Mouse (Mus musculus) left cerebral cortex, postnatal 14 days (tissue): ENCODE results near the gene Lrrc23. TPM values are rescaled to one million over a fixed set of nuclear protein-coding genes. Genes with fewer than 3 reads are reported as not detected.
A peak's percentile ranks its signal among the peaks of the same experiment; 100 is the strongest.

Experiments used
- DNase-seq, 2 experiments: peaks; one replicate each; pipeline ENCODE4 v3.0.0; 2021 to 2022; ENCODE audit warnings: low spot score in 2 of 2, mixed read lengths in 1 of 2
- intact Hi-C: fragments of 180-260 bp; cut with DNase I; formaldehyde crosslinking; loops from one replicate; pipeline ENCODE4 v1.15.1; 2025
- total RNA-seq, 2 experiments: library from RNA; stranded (reverse); gene quantifications; 2 replicates each; pipeline ENCODE4 v1.2.3; 2021

Gene Lrrc23
- total RNA-seq, 2 experiments from 2014 or later: 0.47 to 0.81 TPM

DNA sequence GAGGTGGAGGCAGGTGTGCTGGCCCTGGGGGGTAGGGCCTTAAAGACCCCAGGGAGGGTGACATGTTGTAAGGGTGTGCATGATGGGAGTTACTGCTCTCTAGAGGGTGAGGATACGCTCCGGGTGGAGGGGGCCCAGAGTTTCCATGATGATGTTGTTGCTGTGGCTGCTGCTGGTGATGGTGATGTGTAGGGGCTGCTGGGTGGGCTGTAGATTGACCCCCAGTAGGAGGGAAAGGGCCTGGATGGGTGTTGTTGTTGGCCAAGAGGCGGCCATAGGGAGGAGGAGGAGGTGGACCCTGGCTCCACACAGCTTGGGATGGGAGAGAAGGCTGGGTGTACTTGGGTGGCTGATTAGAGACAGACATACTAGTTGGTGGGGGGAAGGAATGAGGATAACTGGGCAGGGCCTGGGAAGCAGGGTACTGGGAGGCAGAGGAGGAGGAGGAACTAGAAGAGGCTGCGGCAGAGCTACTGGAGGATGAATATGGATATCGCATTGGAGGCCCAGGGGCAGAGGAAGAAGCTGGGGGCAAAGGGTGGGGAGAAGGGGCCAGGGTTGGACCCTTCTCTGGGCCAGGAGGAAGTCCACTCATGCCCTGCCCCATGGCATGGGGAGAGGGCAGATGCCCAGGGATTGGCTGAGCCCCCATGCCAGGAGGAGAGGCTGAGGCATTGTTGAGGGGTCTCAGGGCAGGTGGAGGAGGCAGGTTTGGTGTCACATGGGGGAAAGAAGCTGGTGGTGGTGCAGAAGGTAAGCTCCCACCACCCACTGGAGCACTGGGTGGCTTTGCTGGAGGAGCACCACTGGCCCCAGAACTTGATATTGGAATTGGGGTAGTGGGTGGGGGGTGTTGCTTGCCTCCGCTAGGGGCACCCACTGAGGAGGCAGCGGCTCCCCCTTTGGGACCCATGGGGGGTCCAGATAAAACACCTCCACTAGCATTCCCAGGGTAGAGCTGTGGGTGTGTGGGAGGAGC, 32.6 kb downstream of the Lrrc23 start:
- intact Hi-C loops: no loop called here
- DNase-seq: no peak

DNA sequence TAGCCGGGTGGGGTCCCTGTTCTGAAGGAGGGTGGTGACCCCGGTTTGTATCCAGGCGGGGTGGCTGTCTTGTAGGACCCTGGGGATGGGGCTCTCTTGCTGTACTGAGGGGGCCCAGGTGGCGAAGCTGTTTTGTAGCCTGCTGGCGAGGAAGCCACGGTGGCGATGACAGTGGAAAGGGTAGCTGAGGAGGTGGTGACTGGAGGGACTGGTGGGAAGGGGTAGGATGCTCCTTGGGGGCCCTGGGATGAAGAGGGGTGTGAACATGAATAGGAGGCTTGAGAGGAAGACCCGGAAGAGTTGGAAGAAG, 33.3 kb downstream of the Lrrc23 start:
- DNase-seq: no peak
- intact Hi-C loops: no loop called here

DNA sequence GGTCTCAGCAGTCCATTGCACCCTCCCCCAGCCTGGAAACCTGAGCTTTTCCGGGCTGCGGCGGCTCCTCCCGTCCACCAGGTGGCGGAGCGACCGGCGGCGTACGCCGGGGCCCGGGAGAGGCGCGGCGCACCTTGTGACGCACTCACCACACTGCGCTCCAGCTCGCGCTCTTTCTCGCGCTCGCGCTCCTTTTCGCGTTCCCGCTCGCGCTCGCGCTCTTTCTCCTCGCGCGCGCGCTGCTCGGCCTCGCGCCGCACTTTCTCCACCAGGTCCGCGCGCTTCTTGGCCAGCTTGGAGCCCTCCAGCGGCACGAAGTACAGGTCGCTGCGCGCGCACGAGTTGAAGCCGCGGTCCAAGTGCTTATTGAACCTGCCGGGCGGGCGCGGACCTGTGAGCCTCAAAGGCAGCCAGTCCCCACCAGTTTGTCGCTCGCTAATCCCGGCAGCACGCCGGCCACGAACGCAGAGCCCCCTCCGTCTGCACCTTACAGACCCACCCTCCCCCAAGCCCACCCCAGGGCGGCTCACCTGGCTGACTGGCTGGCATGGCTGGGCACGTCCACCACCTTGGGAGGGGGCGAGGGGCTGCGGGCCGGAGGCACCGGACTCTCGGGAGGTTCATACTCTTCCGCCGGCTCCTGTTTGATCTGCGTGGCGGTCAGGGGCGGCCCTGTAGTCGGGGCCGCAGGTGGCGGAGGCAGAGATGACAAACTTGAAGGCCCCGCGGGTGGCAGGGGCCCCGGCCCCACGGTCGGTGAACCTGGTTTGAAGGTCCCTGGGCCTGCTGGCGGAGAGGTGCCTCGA, 33.8 kb downstream of the Lrrc23 start:
- intact Hi-C loops: no loop called here
- peak; percentile 96 to 97 for DNase-seq

DNA sequence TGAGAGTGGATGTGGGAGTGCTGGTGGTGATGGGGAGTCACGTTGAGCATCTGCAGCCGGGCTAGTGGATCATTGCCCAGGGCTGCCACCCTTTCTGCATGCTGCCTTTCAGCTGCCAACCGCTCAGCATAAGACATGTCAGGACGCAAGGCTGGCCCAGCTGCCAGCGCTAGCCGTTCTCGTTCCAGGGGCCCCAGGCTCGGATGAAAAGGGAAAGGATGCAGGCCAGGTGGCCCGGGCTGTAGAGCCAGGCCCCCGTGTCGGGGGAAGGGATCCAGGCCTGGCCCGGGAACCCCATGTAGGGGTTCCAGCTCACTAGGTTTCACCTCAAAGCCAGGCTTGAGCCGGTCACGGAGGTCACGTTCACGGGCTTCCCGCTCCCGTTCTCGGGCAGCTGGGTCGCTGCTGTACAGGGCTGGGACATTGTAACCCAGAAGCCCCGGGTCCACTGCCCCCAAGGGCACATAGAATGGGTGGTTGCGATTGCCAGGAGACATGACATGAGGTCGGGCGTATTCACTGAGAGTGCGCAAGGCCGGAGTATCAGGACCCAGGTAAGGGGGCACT, 34.7 kb downstream of the Lrrc23 start:
- intact Hi-C loops: loop anchor here (5.0 kb wide), 1 partner anchor 43 kb away; no protein-coding TSS in a partner anchor
- DNase-seq: peak in 1 of 2 experiments; percentile 22

DNA sequence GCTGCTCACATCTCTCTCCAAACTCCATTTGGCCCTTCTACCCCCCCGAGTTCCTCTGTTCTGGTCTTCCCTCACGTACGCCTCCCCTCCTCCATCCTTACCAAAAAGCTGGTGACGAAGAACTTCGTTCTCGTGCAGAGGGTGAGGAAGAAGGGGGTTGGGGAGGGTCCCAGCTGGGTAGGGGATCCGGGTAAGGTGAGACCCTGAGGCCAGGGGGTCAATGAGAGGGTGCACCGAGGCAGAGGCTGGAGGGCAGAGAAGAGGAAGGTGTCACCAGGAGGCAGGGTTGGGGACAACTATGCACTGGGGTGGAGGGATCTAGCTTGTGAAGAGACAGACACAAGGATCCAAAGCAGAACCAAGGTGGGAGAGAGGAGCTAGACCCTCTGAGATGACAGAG, 35.9 kb downstream of the Lrrc23 start:
- intact Hi-C loops: loop anchor here (5.0 kb wide), 1 partner anchor 41 kb away; no protein-coding TSS in a partner anchor

DNA sequence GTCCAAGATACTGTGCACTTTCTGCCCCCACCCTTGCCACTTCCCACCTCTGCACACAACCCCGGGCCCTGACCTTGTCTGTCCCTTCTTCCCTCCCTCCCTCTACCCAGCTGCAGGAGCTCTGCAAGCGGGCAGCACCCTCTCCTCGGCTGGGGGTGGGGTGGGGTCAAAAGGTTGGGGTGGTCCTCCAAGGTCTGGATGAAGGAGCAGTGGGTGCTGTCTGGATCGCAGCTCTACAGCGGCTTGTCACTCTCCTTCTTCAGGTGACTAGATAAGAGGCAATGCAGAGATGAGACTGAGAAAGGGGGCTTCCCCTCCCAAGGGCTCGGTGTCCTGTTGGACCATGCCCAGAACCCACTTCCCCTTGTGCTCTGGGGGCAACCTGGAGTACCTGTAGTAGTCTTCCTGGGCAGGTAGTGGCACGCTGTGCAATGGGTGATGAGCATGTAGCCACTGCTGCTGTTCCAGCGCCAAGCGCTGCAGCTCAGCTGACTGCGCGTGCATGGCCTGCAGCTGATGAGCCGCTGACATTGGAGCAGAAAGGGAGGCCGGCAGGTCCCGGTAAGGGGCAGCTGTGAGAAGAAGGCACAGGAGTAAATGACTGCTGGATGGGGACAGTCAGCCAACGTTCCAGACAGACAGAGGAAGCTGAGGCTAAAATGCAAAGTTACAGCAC, 36.5 kb downstream of the Lrrc23 start:
- no peak for DNase-seq
- intact Hi-C loops: loop anchor here (5.0 kb wide), 1 partner anchor 41 kb away; no protein-coding TSS in a partner anchor

More for the DNA sequence above, 35.9 kb downstream of the Lrrc23 start:
- no peak for DNase-seq

DNA sequence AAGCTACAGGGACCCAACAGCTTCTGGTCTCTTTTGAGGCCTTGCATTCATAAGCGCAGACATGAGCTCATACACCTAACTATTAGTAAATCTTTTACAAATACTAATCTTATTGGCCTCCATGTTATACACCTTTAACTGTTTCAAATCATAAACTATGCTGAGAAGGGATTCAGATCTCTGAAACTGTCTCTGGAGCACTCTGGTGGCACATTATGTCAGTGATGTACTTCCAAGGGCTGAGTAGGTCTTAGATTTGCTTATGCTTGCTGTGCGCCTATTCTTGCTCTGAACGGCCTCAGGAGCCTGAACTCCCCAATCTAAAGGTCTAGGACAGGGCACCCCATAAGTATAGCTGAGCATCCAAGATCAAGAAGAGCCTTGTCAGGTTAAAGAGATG, 37.7 kb downstream of the Lrrc23 start:
- no peak for DNase-seq
- intact Hi-C loops: loop anchor here (2.0 to 5.0 kb wide), 2 partner anchors 29 to 40 kb away; partner anchors contain the start of genes Emg1 and Phb2

DNA sequence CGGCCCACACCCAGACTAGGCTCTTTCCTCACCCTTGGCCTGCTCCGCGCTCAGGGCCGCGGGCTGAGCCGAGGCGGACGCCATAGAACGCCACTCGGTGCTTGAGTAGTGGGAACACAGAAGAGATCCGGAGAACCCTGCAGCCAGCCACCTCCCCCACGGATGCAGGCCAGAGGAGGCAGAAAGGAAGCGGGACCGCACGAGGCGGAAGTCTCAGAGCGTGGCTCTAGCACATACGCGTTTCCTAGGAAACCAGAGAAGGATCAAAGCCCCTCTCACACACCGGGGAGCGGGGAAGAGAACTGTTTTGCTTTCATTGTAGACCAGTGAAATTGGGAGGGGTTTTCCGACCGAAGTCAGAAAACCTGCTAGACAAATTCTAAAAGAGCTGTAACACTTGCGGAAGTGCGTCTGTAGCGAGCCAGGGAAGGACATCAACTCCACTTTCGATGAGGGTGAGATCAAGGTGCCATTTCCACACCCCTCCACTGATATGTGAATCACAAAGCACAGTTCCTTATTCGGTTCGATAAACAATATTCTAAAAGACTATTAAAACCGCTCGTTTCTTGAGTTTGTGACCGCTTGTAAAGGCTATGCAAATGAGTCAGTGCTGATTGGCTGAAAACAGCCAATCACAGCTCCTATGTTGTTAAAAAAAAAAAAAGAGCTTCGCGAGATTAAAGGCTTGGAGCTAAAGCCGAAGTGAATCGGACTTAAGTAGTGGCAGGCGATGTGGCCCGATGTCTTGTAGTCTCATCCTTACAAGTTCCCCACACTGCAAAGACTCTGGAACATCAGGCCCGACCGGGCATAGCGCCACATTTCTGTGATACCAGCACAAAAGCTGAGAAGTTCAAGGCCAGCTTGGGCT, 38.4 kb downstream of the Lrrc23 start, which contains the start of gene Grcc10:
TSS of gene Grcc10 (minus strand) at position 487 of the 874 bp plus-strand sequence.
- intact Hi-C loops: loop anchor here (2.0 to 5.0 kb wide), 2 partner anchors 28 to 39 kb away; partner anchors contain the start of genes Emg1 and Phb2
- peak; percentile 88 to 95 for DNase-seq

DNA sequence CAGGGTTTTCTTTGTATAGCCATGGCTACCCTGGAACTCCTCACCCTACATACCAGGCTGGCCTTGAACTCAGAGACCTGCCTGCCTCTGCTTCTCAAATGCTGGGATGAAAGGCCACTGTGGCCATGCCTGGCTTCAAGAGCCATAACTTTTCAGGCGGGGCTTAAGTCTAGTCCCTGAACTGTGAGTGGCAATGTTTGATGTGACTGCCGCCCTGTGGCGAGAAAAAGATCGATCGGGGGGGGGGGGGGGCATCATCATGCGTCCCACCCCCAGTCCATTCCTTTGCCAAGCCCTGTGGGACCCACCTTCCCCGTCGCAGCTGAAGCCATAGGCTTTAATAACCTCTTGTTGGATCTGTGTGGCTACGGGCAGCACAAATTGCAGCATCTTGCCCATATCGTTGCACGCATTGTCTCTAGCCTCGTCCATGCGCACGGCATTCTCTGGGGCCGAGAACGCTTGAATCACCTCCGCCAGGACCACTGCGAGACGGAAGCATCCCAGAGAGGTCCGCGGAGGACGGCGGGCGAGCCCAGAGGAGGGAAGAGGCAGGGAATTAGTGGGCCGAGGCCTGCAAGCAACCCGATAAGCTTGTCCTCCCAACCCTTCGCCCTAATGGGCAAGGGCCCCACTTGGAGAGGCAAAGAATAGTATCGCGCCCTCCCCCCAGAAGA, 39.2 kb downstream of the Lrrc23 start:
- DNase-seq: peak in 1 of 2 experiments; percentile 58
- intact Hi-C loops: loop anchor here (2.0 to 5.0 kb wide), 2 partner anchors 28 to 38 kb away; partner anchors contain the start of genes Emg1 and Phb2

DNA sequence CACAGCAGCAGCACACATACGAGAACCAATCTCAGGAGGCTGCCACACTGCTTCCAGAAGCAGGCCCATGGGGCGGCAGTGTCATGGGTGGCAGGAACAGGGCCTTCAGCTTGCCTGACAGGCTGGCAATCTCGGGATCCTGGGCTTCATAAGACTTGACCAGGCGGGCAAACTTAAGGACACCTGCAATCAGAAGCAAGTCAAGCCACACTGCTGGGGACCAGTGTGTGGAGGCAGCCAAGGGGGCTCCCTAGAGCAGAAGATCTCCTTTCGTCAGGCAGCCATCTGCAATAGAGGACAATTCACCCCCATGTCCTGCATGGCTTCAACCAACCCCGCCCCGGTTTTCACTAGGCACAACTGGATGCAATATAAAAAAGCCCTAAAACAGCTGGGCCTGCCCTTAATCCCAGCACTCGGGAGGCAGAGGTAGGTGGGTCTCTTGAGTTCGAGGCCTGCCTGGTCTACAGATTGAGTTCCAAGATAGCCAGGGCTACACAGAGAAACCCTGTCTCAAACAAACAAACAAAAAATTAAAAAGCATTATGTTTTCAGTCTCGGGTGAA, 40.2 kb downstream of the Lrrc23 start:
- intact Hi-C loops: no loop called here
- no peak for DNase-seq

DNA sequence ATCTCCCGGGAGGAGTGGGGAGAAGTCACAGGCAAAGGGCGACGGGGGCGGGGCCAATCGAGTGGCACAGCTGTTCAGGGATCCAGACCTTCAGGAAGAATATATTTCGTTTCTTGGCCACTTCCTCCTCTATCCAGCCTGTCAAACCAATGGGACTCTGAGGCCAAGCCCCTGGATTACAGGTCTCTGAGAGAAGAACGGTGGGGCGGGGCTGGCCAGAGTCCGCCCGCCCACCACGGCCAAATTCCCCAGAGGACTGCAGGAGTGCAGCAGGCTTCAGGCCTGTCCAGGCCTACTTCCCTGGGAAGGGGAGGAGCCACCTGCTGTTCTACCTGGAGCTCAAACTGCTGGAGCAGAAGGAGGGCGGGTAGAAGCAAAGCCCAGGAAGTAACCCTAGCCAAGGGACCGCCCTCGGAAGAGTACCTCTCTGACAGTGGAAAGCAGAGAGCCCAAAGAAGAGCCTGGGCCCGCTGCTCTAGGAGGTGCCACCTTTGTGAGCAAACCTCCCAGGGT, 41.0 kb downstream of the Lrrc23 start, which contains the start of gene Ptpn6:
TSS of gene Ptpn6 (minus strand) at position 204 of the 513 bp plus-strand sequence.
- intact Hi-C loops: no loop called here
- DNase-seq: no peak

DNA sequence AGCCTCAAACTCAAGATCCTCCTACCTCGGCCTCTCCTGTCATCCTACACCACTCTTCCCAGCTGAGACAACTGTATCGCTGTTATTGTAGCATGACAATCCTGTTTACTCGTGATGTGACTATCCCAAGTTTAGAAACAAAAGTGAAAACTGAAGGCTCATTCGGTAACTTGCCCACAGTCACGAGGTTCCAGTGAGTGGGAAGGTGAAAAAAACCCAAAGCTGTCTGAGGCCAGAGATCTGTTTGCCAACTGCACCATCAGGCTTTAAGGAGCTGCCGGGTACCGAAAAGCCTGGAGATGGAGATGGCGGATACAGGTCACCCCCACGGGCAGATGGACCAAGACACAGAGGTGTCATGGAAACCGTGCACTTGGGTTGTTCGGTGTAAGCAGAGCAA, 42.5 kb downstream of the Lrrc23 start:
- intact Hi-C loops: no loop called here
- DNase-seq: no peak

DNA sequence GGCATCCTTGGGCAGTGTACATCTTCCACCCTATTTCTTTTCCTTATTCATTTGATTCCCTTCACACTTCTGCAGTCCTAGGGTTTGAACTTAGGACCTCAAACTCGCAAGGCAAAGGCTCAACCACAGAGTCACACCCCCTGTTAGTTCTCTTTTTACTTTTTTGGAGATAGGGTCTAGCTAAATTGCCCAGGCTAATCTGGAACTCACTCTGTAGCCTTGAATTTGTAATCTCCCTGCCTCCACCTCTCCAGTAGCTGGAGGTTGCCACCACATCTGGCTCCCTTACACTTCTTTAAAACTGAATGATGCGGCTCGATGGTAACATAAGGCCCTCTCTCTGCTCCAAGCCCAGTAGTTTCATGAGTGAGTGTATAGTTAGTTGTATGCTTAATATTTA, 45.1 kb downstream of the Lrrc23 start:
- intact Hi-C loops: no loop called here
- no peak for DNase-seq

DNA sequence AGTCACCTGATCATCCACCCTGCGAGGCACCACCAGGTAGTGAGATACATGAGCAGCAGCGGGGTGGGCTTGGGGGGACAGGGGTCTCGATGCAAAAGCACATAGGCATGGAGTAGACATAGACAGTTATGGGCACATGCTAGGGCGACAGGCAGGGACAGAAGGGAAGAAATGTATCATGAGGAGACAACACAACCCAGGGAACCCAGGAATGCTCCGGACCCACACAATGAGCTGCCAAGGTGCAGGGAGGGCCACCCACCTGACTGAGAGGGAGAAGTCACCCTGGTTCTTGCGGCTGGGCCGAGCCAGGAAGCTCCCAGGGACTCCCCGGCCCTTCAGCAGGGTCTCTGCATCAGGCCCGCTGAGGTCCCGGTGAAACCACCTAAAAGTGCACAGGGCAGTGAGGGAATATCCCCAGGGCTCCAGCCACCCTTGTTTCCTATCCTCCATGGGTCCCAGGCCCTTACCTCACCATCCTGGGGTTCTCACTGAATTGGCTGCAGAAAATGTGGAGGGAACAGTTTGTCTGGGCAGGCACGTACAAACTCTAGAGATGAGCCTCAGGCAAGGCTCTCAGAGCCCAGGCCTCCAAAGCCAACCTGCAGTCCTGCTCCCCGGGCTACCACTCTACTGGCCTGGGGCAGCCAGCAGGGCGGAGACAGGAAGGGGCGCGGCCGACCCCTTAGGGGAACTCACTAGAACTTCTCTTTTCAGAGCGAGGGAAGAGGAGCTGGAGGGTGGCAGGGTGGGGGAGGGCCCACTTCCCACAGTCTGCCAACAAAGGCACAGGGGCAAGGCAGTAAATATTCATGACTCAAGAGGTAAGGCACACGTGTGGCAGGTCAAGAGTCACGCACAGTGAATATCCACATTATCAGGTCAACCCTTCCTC, 46.8 kb downstream of the Lrrc23 start:
- DNase-seq: no peak

DNA sequence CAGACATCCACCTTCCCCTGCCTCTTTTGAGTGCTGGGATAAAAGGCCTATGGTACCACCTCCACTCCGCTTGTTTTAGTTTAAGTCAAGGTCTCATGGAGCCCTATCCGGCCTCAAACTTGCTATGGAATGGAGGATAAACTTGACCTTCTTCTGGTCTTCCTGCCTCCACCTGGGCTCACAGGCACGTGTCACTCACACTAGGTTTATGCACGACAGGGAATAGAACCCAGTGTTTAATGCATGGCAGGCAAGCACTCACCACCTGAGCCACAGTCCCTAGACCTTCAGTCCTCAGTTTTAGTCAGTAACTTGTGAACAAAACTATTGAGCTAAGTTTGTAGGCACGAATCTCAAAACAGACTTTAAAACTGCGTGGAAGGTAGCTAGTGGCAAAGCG, 48.5 kb downstream of the Lrrc23 start:
- no peak for DNase-seq
- intact Hi-C loops: no loop called here

More for the DNA sequence above, 46.8 kb downstream of the Lrrc23 start:
- intact Hi-C loops: no loop called here
